Mouse (Mus musculus) stomach, postnatal 0 days (tissue): Measurements from ENCODE around the gene Arhgap22.
A peak's percentile ranks its signal among the peaks of the same experiment; 100 is the strongest.

Experiments
- CTCF ChIP-seq: IDR thresholded peaks from 2 replicates; pipeline ENCODE4 v1.5.1; 2016; ENCODE audit warnings: antibody characterized with exemption, low read depth, mild to moderate bottlenecking, moderate library complexity
- EP300 ChIP-seq: optimal IDR thresholded peaks from 2 replicates; pipeline ENCODE3; 2016; ENCODE audit warnings: antibody characterized with exemption

DNA sequence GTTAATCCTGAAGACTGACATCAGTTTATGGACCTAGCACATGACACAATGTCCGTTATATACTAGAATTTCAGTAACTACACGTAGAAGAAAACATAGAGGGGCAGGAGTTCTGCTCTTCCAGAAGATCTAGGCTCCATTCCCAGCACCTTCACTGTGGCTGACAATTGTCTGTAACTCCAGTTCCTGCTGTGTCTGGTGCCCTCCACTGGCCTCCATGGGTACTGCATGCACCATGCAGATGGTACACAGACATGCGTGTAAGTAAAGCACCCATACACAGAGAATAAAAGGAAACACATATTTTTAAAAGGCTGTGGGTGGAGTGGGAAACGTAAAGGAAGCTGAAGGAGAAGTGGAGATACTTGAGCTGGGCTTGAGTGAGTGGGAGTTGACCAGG lies 120.0 kb downstream of the Arhgap22 start:
- TF ChIP-seq EP300: no peak
- TF ChIP-seq CTCF: peak; percentile 76
